In the genomic region with DNA sequence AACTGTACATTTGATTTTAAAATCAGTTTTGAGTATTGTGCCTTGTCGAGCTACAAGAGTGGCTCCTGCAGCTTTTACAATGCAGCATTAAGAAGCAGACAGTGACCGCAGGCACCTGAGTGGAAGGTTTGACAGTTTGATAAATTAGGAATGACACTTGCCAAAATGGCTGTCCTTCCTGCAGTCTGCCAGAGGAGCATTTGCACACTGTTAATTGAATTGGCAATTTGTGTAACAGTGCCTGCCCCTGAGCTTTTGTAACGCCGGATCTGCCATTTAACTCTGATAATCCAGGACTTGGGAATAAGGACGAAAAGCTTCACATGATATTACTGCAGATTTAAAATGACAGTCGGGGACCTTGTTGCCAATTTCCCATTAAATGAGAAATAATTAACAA, we compare ENCODE assay signal across 20 mouse cellular contexts.
DNase-seq lines count a peak whose midpoint lies in the region; ATAC-seq and TF ChIP-seq lines count a peak whose summit lies in the region.
"Had no signal": no experiment of that assay in that cellular context is flagged by ENCODE, and none has a peak within 500 bp of the region (broad histone marks: within the 10 kb centered on the region; RNA-seq: fewer than 3 reads in every experiment).

No protein-coding gene starts in this region.

- H3K4me3 ChIP-seq in forebrain, embryonic 14.5 days (ENCODE audit: low read depth, low read length) = no peak overlapping the region
- no peak overlapping the region for H3K4me3 ChIP-seq in forebrain, embryonic 11.5 days (ENCODE audit: low read depth, low read length)
- H3K4me3 ChIP-seq in midbrain, postnatal 0 days (ENCODE audit: low read depth, low read length) = no peak overlapping the region
- H3K4me3 ChIP-seq in midbrain, embryonic 13.5 days (replicated peaks) = no peak overlapping the region
- H3K4me3 ChIP-seq: embryonic facial prominence, embryonic 12.5 days; forebrain, embryonic 12.5 days; gastrocnemius, adult 2 months; heart, embryonic 13.5 days; hindbrain, embryonic 15.5 days had no signal

- TF ChIP-seq CTCF in midbrain, postnatal 0 days (IDR thresholded peaks at IDR 0.05) = no peak

- H3K4me1 ChIP-seq in forebrain, embryonic 14.5 days (ENCODE audit: control insufficient read depth, insufficient read depth, low read length) = peaks cover 2% of the 10 kb centered on the region; the same call in 1 of the 2 replicates
- no peaks in the 10 kb centered on the region for H3K4me1 ChIP-seq in forebrain, embryonic 11.5 days (replicated peaks; ENCODE audit: control insufficient read depth, insufficient read depth, low read length)
- no peaks in the 10 kb centered on the region for H3K4me1 ChIP-seq in midbrain, postnatal 0 days (ENCODE audit: insufficient read depth, low read length)
- H3K4me1 ChIP-seq in midbrain, embryonic 13.5 days (replicated peaks) = 0 out of 2 replicates have a peak, but pooled peaks cover 3% of the 10 kb centered on the region
- H3K4me1 ChIP-seq: embryonic facial prominence, embryonic 12.5 days; forebrain, embryonic 12.5 days; heart, embryonic 13.5 days had no signal

- WGBS in forebrain, embryonic 14.5 days = 40% methylated on average over 6 of the region's 6 CpGs
- 79% methylated on average over 6 of the region's 6 CpGs for WGBS in forebrain, embryonic 11.5 days
- 30% methylated on average over 6 of the region's 6 CpGs for WGBS in midbrain, postnatal 0 days
- WGBS in midbrain, embryonic 13.5 days = 35% methylated on average over 6 of the region's 6 CpGs

- no peak overlapping the region for H3K9ac ChIP-seq in forebrain, embryonic 14.5 days (ENCODE audit: low read length)
- H3K9ac ChIP-seq in forebrain, embryonic 11.5 days (ENCODE audit: low read length) = no peak overlapping the region
- no peak overlapping the region for H3K9ac ChIP-seq in midbrain, postnatal 0 days (replicated peaks; ENCODE audit: low read length, poor library complexity, severe bottlenecking)
- H3K9ac ChIP-seq in midbrain, embryonic 13.5 days (replicated peaks) = no peak overlapping the region
- H3K9ac ChIP-seq: embryonic facial prominence, embryonic 12.5 days; forebrain, embryonic 12.5 days; forebrain, postnatal 0 days; heart, embryonic 13.5 days; hindbrain, embryonic 15.5 days had no signal

- H3K36me3 ChIP-seq in forebrain, embryonic 14.5 days (ENCODE audit: control insufficient read depth, insufficient read depth, low read length) = no peaks in the 10 kb centered on the region
- H3K36me3 ChIP-seq in forebrain, embryonic 11.5 days (ENCODE audit: control insufficient read depth, insufficient read depth, low read length) = no peaks in the 10 kb centered on the region
- no peaks in the 10 kb centered on the region for H3K36me3 ChIP-seq in midbrain, postnatal 0 days (ENCODE audit: insufficient read depth, low read length)
- H3K36me3 ChIP-seq in midbrain, embryonic 13.5 days = no peaks in the 10 kb centered on the region
- H3K36me3 ChIP-seq: embryonic facial prominence, embryonic 12.5 days; forebrain, embryonic 12.5 days; G1E; heart, embryonic 13.5 days; hindbrain, embryonic 15.5 days had no signal

- H3K9me3 ChIP-seq in forebrain, embryonic 14.5 days (replicated peaks; ENCODE audit: control insufficient read depth, low read length) = no peaks in the 10 kb centered on the region
- H3K9me3 ChIP-seq in forebrain, embryonic 11.5 days (ENCODE audit: control insufficient read depth, low read length) = no peaks in the 10 kb centered on the region
- H3K9me3 ChIP-seq in midbrain, postnatal 0 days (ENCODE audit: low read length) = no peaks in the 10 kb centered on the region
- H3K9me3 ChIP-seq in midbrain, embryonic 13.5 days = no peaks in the 10 kb centered on the region
- H3K9me3 ChIP-seq: embryonic facial prominence, embryonic 12.5 days; forebrain, embryonic 12.5 days; heart, embryonic 13.5 days; hindbrain, embryonic 15.5 days had no signal

- H3K4me2 ChIP-seq in forebrain, embryonic 14.5 days (ENCODE audit: low read length) = no peak overlapping the region
- no peak overlapping the region for H3K4me2 ChIP-seq in forebrain, embryonic 11.5 days (ENCODE audit: low read depth, low read length, severe bottlenecking)
- H3K4me2 ChIP-seq in midbrain, postnatal 0 days (ENCODE audit: low read depth, low read length, poor library complexity, severe bottlenecking) = no peak overlapping the region
- H3K4me2 ChIP-seq in midbrain, embryonic 13.5 days (replicated peaks) = no peak overlapping the region
- H3K4me2 ChIP-seq: embryonic facial prominence, embryonic 12.5 days; forebrain, embryonic 12.5 days; heart, embryonic 13.5 days; hindbrain, embryonic 15.5 days had no signal

- H3K27me3 ChIP-seq in forebrain, embryonic 14.5 days (replicated peaks; ENCODE audit: control insufficient read depth, insufficient read depth, low read length) = no peaks in the 10 kb centered on the region
- no peaks in the 10 kb centered on the region for H3K27me3 ChIP-seq in forebrain, embryonic 11.5 days (ENCODE audit: control insufficient read depth, insufficient read depth, low read length)
- H3K27me3 ChIP-seq in midbrain, postnatal 0 days (ENCODE audit: insufficient read depth, low read length) = no peaks in the 10 kb centered on the region
- H3K27me3 ChIP-seq in midbrain, embryonic 13.5 days = no peaks in the 10 kb centered on the region
- H3K27me3 ChIP-seq: embryonic facial prominence, embryonic 12.5 days; forebrain, embryonic 12.5 days; heart, embryonic 13.5 days; hindbrain, embryonic 15.5 days had no signal

- ATAC-seq in forebrain, embryonic 14.5 days = no peak
- ATAC-seq in forebrain, embryonic 11.5 days (replicated peaks; ENCODE audit: low FRiP score) = no peak
- ATAC-seq in midbrain, postnatal 0 days (ENCODE audit: low FRiP score) = no peak
- ATAC-seq in midbrain, embryonic 13.5 days = no peak
- ATAC-seq in CD4-positive, CD25-positive, alpha-beta regulatory T cell, adult 4 months = no peak
- ATAC-seq: forebrain, postnatal 0 days; inflammation-experienced regulatory T-cells, adult 6 months; intestine, postnatal 0 days had no signal

- H3K27ac ChIP-seq in forebrain, embryonic 14.5 days (ENCODE audit: low read depth, low read length) = no peak overlapping the region
- H3K27ac ChIP-seq in forebrain, embryonic 11.5 days (ENCODE audit: low read depth, low read length) = no peak overlapping the region
- H3K27ac ChIP-seq in midbrain, postnatal 0 days (ENCODE audit: low read depth, low read length) = no peak overlapping the region
- no peak overlapping the region for H3K27ac ChIP-seq in midbrain, embryonic 13.5 days
- H3K27ac ChIP-seq: embryonic facial prominence, embryonic 12.5 days; forebrain, embryonic 12.5 days; gastrocnemius, adult 2 months; heart, embryonic 13.5 days; hindbrain, embryonic 15.5 days had no signal

- peak; percentile 44 for DNase-seq in forebrain, embryonic 14.5 days (ENCODE audit: low spot score)
- no peak for DNase-seq in forebrain, embryonic 11.5 days (ENCODE audit: low spot score)
- peak; percentile 69 for DNase-seq in midbrain, postnatal 0 days (ENCODE audit: low spot score)
- DNase-seq in retina, adult 2 months (ENCODE audit: low read depth, low spot score) = peak; percentile 8
- DNase-seq in frontal cortex, postnatal 14 days (ENCODE audit: low spot score in 2 of 2) = no peak
- DNase-seq: adrenal gland, postnatal 10 days; forebrain, postnatal 0 days; gastrocnemius, adult 2 months; gastrocnemius, postnatal 25 days; heart, postnatal 4 days; kidney, adult 8-10 months had no signal

Comparison
In these comparisons a context has a peak if more than half of its experiments do, and no peak if none do; other contexts are left out.
1. DNase-seq: peak in forebrain, embryonic 14.5 days (single experiment), midbrain, postnatal 0 days (single experiment) and retina, adult 2 months (single experiment); none in forebrain, embryonic 11.5 days (single experiment) and frontal cortex, postnatal 14 days (0 of 2).